Mouse (Mus musculus) embryo, embryonic 11 days (tissue): ENCODE measurements around the gene Hipk2.
A peak's percentile ranks its signal among the peaks of the same experiment; 100 is the strongest.

ENCODE experiments used
- DNase-seq: peaks from one replicate; pipeline ENCODE4 v3.0.0-alpha.2; 2015

The Hipk2 gene

GRCm38 (mm10) chr6:38865805-38866204 lies 10.2 kb downstream of the Hipk2 start:
- DNase-seq = no peak

- peak; percentile 23 for DNase-seq
Observed at GRCm38 (mm10) chr6:38863595-38863994, 12.4 kb downstream of the Hipk2 start.

GRCm38 (mm10) chr6:38860301-38860700 lies 15.7 kb downstream of the Hipk2 start:
- DNase-seq = no peak

GRCm38 (mm10) chr6:38859819-38860218 lies 16.1 kb downstream of the Hipk2 start:
- DNase-seq = no peak

- no peak for DNase-seq
Observed at GRCm38 (mm10) chr6:38853561-38853992, 22.4 kb downstream of the Hipk2 start.

GRCm38 (mm10) chr6:38851740-38852139 lies 24.2 kb downstream of the Hipk2 start:
- no peak for DNase-seq

- DNase-seq = no peak
Observed at GRCm38 (mm10) chr6:38850715-38851259, 25.2 kb downstream of the Hipk2 start.

- DNase-seq = peak; percentile 25
Observed at GRCm38 (mm10) chr6:38847958-38848910, 27.7 kb downstream of the Hipk2 start.

GRCm38 (mm10) chr6:38847447-38847846 lies 28.5 kb downstream of the Hipk2 start:
- DNase-seq = no peak

GRCm38 (mm10) chr6:38846330-38847195 lies 29.4 kb downstream of the Hipk2 start:
- no peak for DNase-seq

GRCm38 (mm10) chr6:38845876-38846275 lies 30.1 kb downstream of the Hipk2 start:
- DNase-seq = no peak

GRCm38 (mm10) chr6:38845117-38845516 lies 30.8 kb downstream of the Hipk2 start:
- DNase-seq = no peak

- DNase-seq = no peak
Observed at GRCm38 (mm10) chr6:38841551-38841950, 34.4 kb downstream of the Hipk2 start.

- DNase-seq = no peak
Observed at GRCm38 (mm10) chr6:38840780-38841179, 35.2 kb downstream of the Hipk2 start.

- no peak for DNase-seq
Observed at GRCm38 (mm10) chr6:38840380-38840779, 35.6 kb downstream of the Hipk2 start.

- DNase-seq = no peak
Observed at GRCm38 (mm10) chr6:38839891-38840290, 36.1 kb downstream of the Hipk2 start.

- DNase-seq = no peak
Observed at GRCm38 (mm10) chr6:38838061-38838460, 37.9 kb downstream of the Hipk2 start.

- DNase-seq = no peak
Observed at GRCm38 (mm10) chr6:38835217-38835616, 40.7 kb downstream of the Hipk2 start.

GRCm38 (mm10) chr6:38834727-38835126 lies 41.2 kb downstream of the Hipk2 start:
- no peak for DNase-seq

GRCm38 (mm10) chr6:38833721-38834120 lies 42.2 kb downstream of the Hipk2 start:
- DNase-seq = no peak

- DNase-seq = no peak
Observed at GRCm38 (mm10) chr6:38829452-38829851, 46.5 kb downstream of the Hipk2 start.

- no peak for DNase-seq
Observed at GRCm38 (mm10) chr6:38828211-38828610, 47.8 kb downstream of the Hipk2 start.

- no peak for DNase-seq
Observed at GRCm38 (mm10) chr6:38827435-38827834, 48.5 kb downstream of the Hipk2 start.
